Comparison of ENCODE assay signal across 8 mouse cellular contexts in the genomic region with DNA sequence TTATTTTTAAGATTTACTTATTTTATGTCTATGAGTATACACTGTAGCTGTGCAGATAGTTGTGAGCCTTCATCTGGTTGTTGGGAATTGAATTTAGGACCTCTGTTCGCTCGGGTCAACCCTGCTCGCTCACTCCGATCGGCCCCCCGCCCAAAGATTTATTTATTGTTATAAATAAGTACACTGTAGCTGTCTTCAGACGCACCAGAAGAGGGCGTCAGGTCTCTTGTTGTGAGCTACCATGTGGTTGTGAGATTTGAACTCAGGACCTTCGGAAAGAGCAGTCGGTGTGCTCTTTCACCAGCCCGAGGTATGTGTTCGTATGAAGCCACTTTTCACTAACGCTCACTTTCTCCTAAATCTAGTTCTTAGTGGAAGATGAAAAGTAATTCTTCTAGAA. TPM values are rescaled to one million over a fixed set of nuclear protein-coding genes. Genes with fewer than 3 reads are reported as not detected.
A peak's percentile ranks its signal among the peaks of the same experiment; 100 is the strongest.
DNase-seq lines count a peak whose midpoint lies in the region; ATAC-seq and TF ChIP-seq lines count a peak whose summit lies in the region.

No protein-coding gene starts in this region.

- peaks cover 29% of the 10 kb centered on the region for H3K79me2 ChIP-seq in MEL (ENCODE audit: control insufficient read depth, insufficient read depth, low read length, poor library complexity)

- TF ChIP-seq CTCF in MEL (IDR thresholded peaks at IDR 0.05 in 2 of 3, conservative IDR thresholded peaks at IDR 0.05 in 1 of 3; ENCODE audit: control insufficient read depth in 1 of 3, insufficient read depth in 1 of 3, low read depth in 2 of 3, low read length in 3 of 3, poor library complexity in 1 of 3, severe bottlenecking in 1 of 3) = peak in 1 of 3 experiments; percentile 15; a peak in 1 of 6 replicates

- no peaks in the 10 kb centered on the region for H3K9me3 ChIP-seq in heart, embryonic 12.5 days (replicated peaks)
- H3K9me3 ChIP-seq in MEL (replicated peaks; ENCODE audit: insufficient read depth, low read length) = no peaks in the 10 kb centered on the region
- H3K9me3 ChIP-seq in forebrain, embryonic 10.5 days = no peaks in the 10 kb centered on the region
- no peaks in the 10 kb centered on the region for H3K9me3 ChIP-seq in kidney, embryonic 15.5 days (replicated peaks)
- no peaks in the 10 kb centered on the region for H3K9me3 ChIP-seq in midbrain, embryonic 12.5 days

- TF ChIP-seq EP300 in MEL (IDR thresholded peaks at IDR 0.05; ENCODE audit: low read depth in 1 of 2, low read length in 2 of 2) = no peak

- peak overlapping the region; percentile 74 for H3K4me2 ChIP-seq in heart, embryonic 12.5 days
- H3K4me2 ChIP-seq in kidney, embryonic 15.5 days = peak overlapping the region; percentile 72
- H3K4me2 ChIP-seq in midbrain, embryonic 12.5 days (replicated peaks) = peak overlapping the region; percentile 67

- peak overlapping the region; percentile 99 for H3K4me3 ChIP-seq in heart, embryonic 12.5 days
- peak overlapping the region; percentile 86 to 100 for H3K4me3 ChIP-seq in MEL (ENCODE audit: control insufficient read depth in 1 of 2, insufficient read depth in 1 of 2, low read depth in 2 of 2, low read length in 2 of 2)
- peak overlapping the region; percentile 94 for H3K4me3 ChIP-seq in forebrain, embryonic 10.5 days
- peak overlapping the region; percentile 99 for H3K4me3 ChIP-seq in kidney, embryonic 15.5 days (replicated peaks)
- H3K4me3 ChIP-seq in midbrain, embryonic 12.5 days = peak overlapping the region; percentile 96

- H3K9ac ChIP-seq in heart, embryonic 12.5 days = peak overlapping the region; percentile 97
- H3K9ac ChIP-seq in MEL (ENCODE audit: control insufficient read depth, low read depth, low read length, poor library complexity, severe bottlenecking) = peak overlapping the region; percentile 100
- H3K9ac ChIP-seq in kidney, embryonic 15.5 days = peak overlapping the region; percentile 95
- H3K9ac ChIP-seq in midbrain, embryonic 12.5 days (replicated peaks) = peak overlapping the region; percentile 96

- H3K4me1 ChIP-seq in heart, embryonic 12.5 days (replicated peaks) = peaks cover 16% of the 10 kb centered on the region
- peaks cover 11 to 12% of the 10 kb centered on the region in 2 experiments for H3K4me1 ChIP-seq in MEL (ENCODE audit: control insufficient read depth in 1 of 2, insufficient read depth in 2 of 2, low read length in 2 of 2)
- H3K4me1 ChIP-seq in forebrain, embryonic 10.5 days = peaks cover 23% of the 10 kb centered on the region
- H3K4me1 ChIP-seq in kidney, embryonic 15.5 days = peaks cover 21% of the 10 kb centered on the region
- peaks cover 22% of the 10 kb centered on the region for H3K4me1 ChIP-seq in midbrain, embryonic 12.5 days

- no peak for ATAC-seq in heart, embryonic 12.5 days (ENCODE audit: insufficient number of reproducible peaks, low FRiP score)
- no peak for ATAC-seq in kidney, embryonic 15.5 days (replicated peaks; ENCODE audit: low FRiP score)
- no peak for ATAC-seq in midbrain, embryonic 12.5 days (ENCODE audit: low FRiP score, low read depth)

- DNase-seq in heart, adult 8-10 months (ENCODE audit: low spot score) = no peak
- peak; percentile 53 for DNase-seq in MEL (ENCODE audit: low read depth, low spot score)
- DNase-seq in forebrain, embryonic 10.5 days (ENCODE audit: extremely low spot score, low spot score) = no peak
- no peak for DNase-seq in layer of hippocampus, postnatal 36 days
- no peak for DNase-seq in gastrocnemius, adult 8-10 months (ENCODE audit: low spot score in 2 of 2)

- H3K27me3 ChIP-seq in heart, embryonic 12.5 days (replicated peaks) = no peaks in the 10 kb centered on the region
- H3K27me3 ChIP-seq in MEL (ENCODE audit: control insufficient read depth in 1 of 2, insufficient read depth in 2 of 2, low read length in 2 of 2) = no peaks in the 10 kb centered on the region
- no peaks in the 10 kb centered on the region for H3K27me3 ChIP-seq in forebrain, embryonic 10.5 days (ENCODE audit: poor library complexity, severe bottlenecking)
- no peaks in the 10 kb centered on the region for H3K27me3 ChIP-seq in kidney, embryonic 15.5 days
- no peaks in the 10 kb centered on the region for H3K27me3 ChIP-seq in midbrain, embryonic 12.5 days

- no peak for TF ChIP-seq POLR2A in MEL (IDR thresholded peaks at IDR 0.05; ENCODE audit: control insufficient read depth in 1 of 2, insufficient read depth in 1 of 2, low read depth in 1 of 2, low read length in 2 of 2, poor library complexity in 1 of 2)

- peaks cover 28% of the 10 kb centered on the region for H3K36me3 ChIP-seq in heart, embryonic 12.5 days
- peaks cover 9 to 27% of the 10 kb centered on the region in 2 experiments for H3K36me3 ChIP-seq in MEL (ENCODE audit: control insufficient read depth in 1 of 2, insufficient read depth in 2 of 2, low read length in 2 of 2)
- H3K36me3 ChIP-seq in forebrain, embryonic 10.5 days (replicated peaks) = peaks cover 40% of the 10 kb centered on the region
- peaks cover 40% of the 10 kb centered on the region for H3K36me3 ChIP-seq in kidney, embryonic 15.5 days
- H3K36me3 ChIP-seq in midbrain, embryonic 12.5 days = peaks cover 26% of the 10 kb centered on the region

- no peak overlapping the region for H3K27ac ChIP-seq in heart, embryonic 12.5 days (ENCODE audit: poor library complexity, severe bottlenecking)
- H3K27ac ChIP-seq in MEL (ENCODE audit: control insufficient read depth, low read depth, low read length) = no peak overlapping the region
- H3K27ac ChIP-seq in forebrain, embryonic 10.5 days = peak overlapping the region; percentile 93; the same call in 1 of the 2 replicates
- H3K27ac ChIP-seq in kidney, embryonic 15.5 days = no peak overlapping the region; the same call in 1 of the 2 replicates
- no peak overlapping the region for H3K27ac ChIP-seq in midbrain, embryonic 12.5 days (replicated peaks)

- WGBS in heart, embryonic 12.5 days = 48% methylated on average over 13 of the region's 13 CpGs
- WGBS in forebrain, embryonic 10.5 days = 51% methylated on average over 13 of the region's 13 CpGs
- WGBS in kidney, embryonic 15.5 days = 40% methylated on average over 13 of the region's 13 CpGs
- 49% methylated on average over 13 of the region's 13 CpGs for WGBS in midbrain, embryonic 12.5 days

- no peak for TF ChIP-seq RAD21 in MEL (IDR thresholded peaks at IDR 0.05; ENCODE audit: low read depth, low read length)

RNA-seq across cellular contexts. Expression of gene Ankle2, which starts 0.8 kb away (rescaled TPM):
- polyA plus RNA-seq in heart, embryonic 12.5 days (2016; fragmentation: Nextera tagmentation; extraction: Ambion mirVana) = 24.6 and 27.4 TPM in 2 replicates
- 10 to 100 TPM; 25.2 to 33.7 (median 30.0) TPM for total RNA-seq in heart, adult 8-10 months (2022)
- total RNA-seq in MEL (2012; rRNA removed) = 31.7 and 37.9 TPM in 2 replicates
- 100 to 1,000 TPM in 1 of 2 experiments, 10 to 100 TPM in 1; 29.5 to 270 TPM for polyA plus RNA-seq in MEL (2012; ENCODE audit: insufficient read depth in 1 of 2, insufficient read length in 2 of 2, low read depth in 1 of 2, low replicate concordance in 2 of 2, missing spikeins in 1 of 2)
- polyA plus RNA-seq in forebrain, embryonic 10.5 days (2016; fragmentation: Nextera tagmentation; extraction: Ambion mirVana) = 28.5 and 30.2 TPM in 2 replicates
- polyA plus RNA-seq in kidney, embryonic 15.5 days (2015; fragmentation: Nextera tagmentation; extraction: Ambion mirVana) = 29.7 and 32.2 TPM in 2 replicates
- polyA plus RNA-seq in midbrain, embryonic 12.5 days (2016; fragmentation: Nextera tagmentation; extraction: Ambion mirVana) = 36.9 and 39.6 TPM in 2 replicates
- 10 to 100 TPM; 38.6 to 48.2 TPM for total RNA-seq in layer of hippocampus, postnatal 36 days (2021)
- 10 to 100 TPM; 30.9 to 39.7 (median 33.5) TPM for total RNA-seq in gastrocnemius, adult 8-10 months (2022)

RNA-seq across cellular contexts. Expression of gene Pgam5, which starts 38.1 kb away (rescaled TPM):
- 59.1 and 59.4 TPM in 2 replicates for polyA plus RNA-seq in heart, embryonic 12.5 days (2016; fragmentation: Nextera tagmentation; extraction: Ambion mirVana)
- 10 to 100 TPM; 32.3 to 37.4 (median 35.5) TPM for total RNA-seq in heart, adult 8-10 months (2022)
- 96.3 and 115 TPM in 2 replicates for total RNA-seq in MEL (2012; rRNA removed)
- polyA plus RNA-seq in MEL (2012; ENCODE audit: insufficient read depth in 1 of 2, insufficient read length in 2 of 2, low read depth in 1 of 2, low replicate concordance in 2 of 2, missing spikeins in 1 of 2) = 10 to 100 TPM in 1 of 2 experiments, not detected in 1; 95.8 TPM
- 102 and 105 TPM in 2 replicates for polyA plus RNA-seq in forebrain, embryonic 10.5 days (2016; fragmentation: Nextera tagmentation; extraction: Ambion mirVana)
- 67.6 and 68.1 TPM in 2 replicates for polyA plus RNA-seq in kidney, embryonic 15.5 days (2015; fragmentation: Nextera tagmentation; extraction: Ambion mirVana)
- polyA plus RNA-seq in midbrain, embryonic 12.5 days (2016; fragmentation: Nextera tagmentation; extraction: Ambion mirVana) = 89.0 and 89.4 TPM in 2 replicates
- 10 to 100 TPM; 57.4 to 62.8 TPM for total RNA-seq in layer of hippocampus, postnatal 36 days (2021)
- 10 to 100 TPM; 25.4 to 30.6 (median 28.3) TPM for total RNA-seq in gastrocnemius, adult 8-10 months (2022)

RNA-seq across cellular contexts. Expression of gene Pxmp2, which starts 54.3 kb away (rescaled TPM):
- polyA plus RNA-seq in heart, embryonic 12.5 days (2016; fragmentation: Nextera tagmentation; extraction: Ambion mirVana) = 14.8 and 16.6 TPM in 2 replicates
- 100 to 1,000 TPM; 115 to 141 (median 124) TPM for total RNA-seq in heart, adult 8-10 months (2022)
- 8.4 and 8.7 TPM in 2 replicates for total RNA-seq in MEL (2012; rRNA removed)
- 10 to 100 TPM in 1 of 2 experiments, not detected in 1; 15.2 TPM for polyA plus RNA-seq in MEL (2012; ENCODE audit: insufficient read depth in 1 of 2, insufficient read length in 2 of 2, low read depth in 1 of 2, low replicate concordance in 2 of 2, missing spikeins in 1 of 2)
- 15.3 and 15.6 TPM in 2 replicates for polyA plus RNA-seq in forebrain, embryonic 10.5 days (2016; fragmentation: Nextera tagmentation; extraction: Ambion mirVana)
- 17.7 and 20.4 TPM in 2 replicates for polyA plus RNA-seq in kidney, embryonic 15.5 days (2015; fragmentation: Nextera tagmentation; extraction: Ambion mirVana)
- polyA plus RNA-seq in midbrain, embryonic 12.5 days (2016; fragmentation: Nextera tagmentation; extraction: Ambion mirVana) = 10.0 and 11.1 TPM in 2 replicates
- 1 to 10 TPM; 8.5 to 9.4 TPM for total RNA-seq in layer of hippocampus, postnatal 36 days (2021)
- total RNA-seq in gastrocnemius, adult 8-10 months (2022) = 10 to 100 TPM; 38.1 to 54.8 (median 44.5) TPM

RNA-seq across cellular contexts. Expression of gene Pole, which starts 54.5 kb away (rescaled TPM):
- 24.7 and 26.6 TPM in 2 replicates for polyA plus RNA-seq in heart, embryonic 12.5 days (2016; fragmentation: Nextera tagmentation; extraction: Ambion mirVana)
- 1 to 10 TPM; 1.1 to 3.5 (median 2.5) TPM for total RNA-seq in heart, adult 8-10 months (2022)
- total RNA-seq in MEL (2012; rRNA removed) = 32.4 and 33.7 TPM in 2 replicates
- 10 to 100 TPM; 52.6 to 81.4 TPM for polyA plus RNA-seq in MEL (2012; ENCODE audit: insufficient read depth in 1 of 2, insufficient read length in 2 of 2, low read depth in 1 of 2, low replicate concordance in 2 of 2, missing spikeins in 1 of 2)
- polyA plus RNA-seq in forebrain, embryonic 10.5 days (2016; fragmentation: Nextera tagmentation; extraction: Ambion mirVana) = 52.2 and 60.3 TPM in 2 replicates
- 32.9 and 33.1 TPM in 2 replicates for polyA plus RNA-seq in kidney, embryonic 15.5 days (2015; fragmentation: Nextera tagmentation; extraction: Ambion mirVana)
- polyA plus RNA-seq in midbrain, embryonic 12.5 days (2016; fragmentation: Nextera tagmentation; extraction: Ambion mirVana) = 29.6 and 31.9 TPM in 2 replicates
- 1 to 10 TPM; 1.2 to 2.1 TPM for total RNA-seq in layer of hippocampus, postnatal 36 days (2021)
- 1 to 10 TPM in 3 of 4 experiments, under 1 TPM in 1; 0.99 to 2.5 (median 1.5) TPM for total RNA-seq in gastrocnemius, adult 8-10 months (2022)

RNA-seq across cellular contexts. Expression of gene Golga3, which starts 55.1 kb away (rescaled TPM):
- polyA plus RNA-seq in heart, embryonic 12.5 days (2016; fragmentation: Nextera tagmentation; extraction: Ambion mirVana) = 22.9 and 25.7 TPM in 2 replicates
- total RNA-seq in heart, adult 8-10 months (2022) = 10 to 100 TPM; 51.0 to 56.3 (median 55.1) TPM
- total RNA-seq in MEL (2012; rRNA removed) = 16.3 and 17.4 TPM in 2 replicates
- 10 to 100 TPM; 21.7 to 80.3 TPM for polyA plus RNA-seq in MEL (2012; ENCODE audit: insufficient read depth in 1 of 2, insufficient read length in 2 of 2, low read depth in 1 of 2, low replicate concordance in 2 of 2, missing spikeins in 1 of 2)
- polyA plus RNA-seq in forebrain, embryonic 10.5 days (2016; fragmentation: Nextera tagmentation; extraction: Ambion mirVana) = 18.2 and 19.3 TPM in 2 replicates
- polyA plus RNA-seq in kidney, embryonic 15.5 days (2015; fragmentation: Nextera tagmentation; extraction: Ambion mirVana) = 19.0 and 19.4 TPM in 2 replicates
- 25.3 and 27.8 TPM in 2 replicates for polyA plus RNA-seq in midbrain, embryonic 12.5 days (2016; fragmentation: Nextera tagmentation; extraction: Ambion mirVana)
- total RNA-seq in layer of hippocampus, postnatal 36 days (2021) = 10 to 100 TPM; 45.5 to 51.6 TPM
- 10 to 100 TPM; 44.1 to 52.7 (median 50.0) TPM for total RNA-seq in gastrocnemius, adult 8-10 months (2022)
